Mouse (Mus musculus) MEL (cell line): ENCODE measurements at regions not wholly inside any gene's neighbourhood (a gene's known extent, or its start where the extent isn't known, plus 50 kb on each side); places are given as distances from the start of the nearest gene placed in this dataset.

Experiments
- CHD1 ChIP-seq: IDR thresholded peaks from 2 replicates; pipeline ENCODE4 v1.6.1; 2012; ENCODE audit warnings: low read depth, mild to moderate bottlenecking, inconsistent platforms, low read length, improper control_type of control experiment
- CTCF ChIP-seq, 3 experiments: IDR thresholded peaks in 2 of 3; conservative IDR thresholded peaks in 1 of 3; 2 replicates each; pipeline ENCODE4 v1.5.1; 2011 to 2012; ENCODE audit warnings: low read length in 3 of 3, low read depth in 2 of 3, mild to moderate bottlenecking in 2 of 3, improper control_type of control experiment in 1 of 3, inconsistent platforms in 1 of 3, mixed read lengths in 1 of 3, moderate library complexity in 1 of 3; ENCODE audit not compliant: control insufficient read depth in 1 of 3, insufficient read depth in 1 of 3, poor library complexity in 1 of 3, severe bottlenecking in 1 of 3
- EP300 ChIP-seq, 2 experiments: IDR thresholded peaks; 2 replicates each; pipeline ENCODE4 v1.6.1; 2011; ENCODE audit warnings: improper control_type of control experiment in 2 of 2, low read length in 2 of 2, low read depth in 1 of 2, mild to moderate bottlenecking in 1 of 2
- HCFC1 ChIP-seq: IDR thresholded peaks from 2 replicates; pipeline ENCODE4 v1.6.1; 2012; ENCODE audit warnings: low read depth, mild to moderate bottlenecking, inconsistent platforms, low read length, improper control_type of control experiment, moderate library complexity
- KAT2A ChIP-seq: conservative IDR thresholded peaks from 2 replicates; pipeline ENCODE4 v1.6.1; 2012; ENCODE audit warnings: low read depth, low read length, improper control_type of control experiment, inconsistent platforms
- MAX ChIP-seq: IDR thresholded peaks from 2 replicates; pipeline ENCODE4 v1.6.1; 2011; ENCODE audit warnings: low read length, improper control_type of control experiment
- MEF2A ChIP-seq: IDR thresholded peaks from 2 replicates; pipeline ENCODE4 v1.6.1; 2014; ENCODE audit warnings: low read depth, mild to moderate bottlenecking, inconsistent platforms, low read length, improper control_type of control experiment; ENCODE audit not compliant: poor library complexity, insufficient replicate concordance, severe bottlenecking; ENCODE audit errors: extremely low read depth
- MYC ChIP-seq: IDR thresholded peaks from 2 replicates; pipeline ENCODE4 v1.6.1; 2011; ENCODE audit warnings: low read depth, mild to moderate bottlenecking, low read length, improper control_type of control experiment, moderate library complexity
- POLR2A ChIP-seq, 2 experiments: IDR thresholded peaks; 2 replicates each; pipeline ENCODE4 v1.6.1; 2011 to 2012; ENCODE audit warnings: low read length in 2 of 2, mild to moderate bottlenecking in 2 of 2, control low read depth in 1 of 2, improper control_type of control experiment in 1 of 2, low read depth in 1 of 2, moderate library complexity in 1 of 2; ENCODE audit not compliant: control insufficient read depth in 1 of 2, insufficient read depth in 1 of 2, poor library complexity in 1 of 2
- POLR2AphosphoS5 ChIP-seq: IDR thresholded peaks from 2 replicates; pipeline ENCODE4 v1.6.1; 2012; ENCODE audit warnings: low read depth, borderline replicate concordance, mild to moderate bottlenecking, inconsistent platforms, low read length, moderate library complexity, mixed read lengths
- ZKSCAN1 ChIP-seq: IDR thresholded peaks from 2 replicates; pipeline ENCODE4 v1.6.1; 2012; ENCODE audit warnings: low read depth, mild to moderate bottlenecking, inconsistent platforms, low read length, improper control_type of control experiment, moderate library complexity

DNA sequence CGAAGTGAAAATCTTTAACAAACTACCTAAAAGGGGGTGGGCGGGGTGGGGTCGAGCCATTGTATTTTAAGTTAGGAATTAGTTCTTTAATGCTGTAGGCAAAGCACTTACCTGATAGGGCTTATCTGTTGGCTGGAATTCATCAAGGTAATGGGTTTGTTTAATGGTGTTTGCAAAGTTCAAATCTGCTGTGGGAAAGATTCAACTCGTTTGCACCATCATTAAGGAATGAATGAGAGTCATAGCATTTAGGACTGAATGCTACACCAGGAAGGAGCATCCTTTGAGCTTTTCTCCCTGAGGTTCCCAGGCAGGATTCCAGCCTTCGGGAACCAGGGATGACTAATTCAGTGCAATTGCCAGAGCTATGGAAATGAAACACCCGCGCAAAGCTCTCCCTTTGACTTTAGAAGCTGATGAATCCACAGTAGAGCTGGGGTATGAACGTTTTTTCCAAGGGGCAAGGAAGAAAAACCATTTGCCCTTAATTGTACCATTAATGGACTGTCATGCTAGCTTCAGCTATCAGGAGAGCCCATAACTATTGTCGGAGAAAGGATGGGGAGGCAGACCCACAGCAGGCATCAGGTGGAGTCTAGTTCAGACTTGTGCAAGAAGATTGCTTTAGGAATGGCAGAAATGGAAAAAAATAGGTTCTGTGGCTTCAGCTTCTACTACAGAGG lies 57.3 kb upstream of the Cpm start:
- no peak for TF ChIP-seq POLR2A (IDR thresholded peaks at IDR 0.05; ENCODE audit: control insufficient read depth in 1 of 2, insufficient read depth in 1 of 2, low read depth in 1 of 2, low read length in 2 of 2, poor library complexity in 1 of 2)
- no peak for TF ChIP-seq POLR2AphosphoS5
- TF ChIP-seq ZKSCAN1, result no peak
- no peak for TF ChIP-seq EP300 (IDR thresholded peaks at IDR 0.05; ENCODE audit: low read depth in 1 of 2, low read length in 2 of 2)
- no peak for TF ChIP-seq MEF2A
- TF ChIP-seq MAX, result no peak
- TF ChIP-seq CTCF (IDR thresholded peaks at IDR 0.05 in 2 of 3, conservative IDR thresholded peaks at IDR 0.05 in 1 of 3; ENCODE audit: control insufficient read depth in 1 of 3, insufficient read depth in 1 of 3, low read depth in 2 of 3, low read length in 3 of 3, poor library complexity in 1 of 3, severe bottlenecking in 1 of 3), result no peak
- TF ChIP-seq MYC, result no peak
- TF ChIP-seq CHD1, result no peak
- no peak for TF ChIP-seq KAT2A
- no peak for TF ChIP-seq HCFC1
